Mouse (Mus musculus) left cerebral cortex, postnatal 10 days (tissue): Measurements from ENCODE around the gene Dgkd. TPM values are rescaled to one million over a fixed set of nuclear protein-coding genes. Genes with fewer than 3 reads are reported as not detected.

ENCODE experiments used
- DNase-seq, 2 experiments: peaks; one replicate each; pipeline ENCODE4 v3.0.0; 2021 to 2022; ENCODE audit warnings: low spot score in 2 of 2, mixed read lengths in 1 of 2; ENCODE audit errors: extremely low spot score in 1 of 2
- intact Hi-C: fragments of 180-260 bp; cut with DNase I; formaldehyde crosslinking; loops from one replicate; pipeline ENCODE4 v1.15.1; 2025
- total RNA-seq, 2 experiments: library from RNA; stranded (reverse); gene quantifications; 2 replicates each; pipeline ENCODE4 v1.2.3; 2021

Dgkd gene
- total RNA-seq, 2 experiments from 2014 or later, result 140 to 160 TPM

DNA sequence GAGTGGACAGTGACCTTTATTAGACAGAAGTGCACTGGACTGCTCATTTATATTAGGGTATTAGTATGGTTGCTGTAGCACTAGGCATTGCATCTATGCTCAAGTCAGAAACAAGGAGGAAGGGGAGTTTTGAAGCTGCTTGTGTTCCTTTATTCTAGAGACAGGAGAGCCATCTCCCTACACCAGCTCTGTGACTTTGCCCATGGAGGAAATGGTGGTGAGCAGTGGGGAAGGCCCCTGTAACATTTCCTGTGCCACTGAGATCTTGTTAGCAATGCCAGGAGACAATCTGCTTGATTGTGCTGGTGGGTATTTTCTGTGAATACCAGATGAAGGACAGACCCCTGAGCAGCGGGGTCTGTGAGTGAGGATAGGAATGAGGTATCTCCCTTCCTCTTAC, 23.0 kb downstream of the Dgkd start:
- no peak for DNase-seq
- intact Hi-C loops, result no loop called here

DNA sequence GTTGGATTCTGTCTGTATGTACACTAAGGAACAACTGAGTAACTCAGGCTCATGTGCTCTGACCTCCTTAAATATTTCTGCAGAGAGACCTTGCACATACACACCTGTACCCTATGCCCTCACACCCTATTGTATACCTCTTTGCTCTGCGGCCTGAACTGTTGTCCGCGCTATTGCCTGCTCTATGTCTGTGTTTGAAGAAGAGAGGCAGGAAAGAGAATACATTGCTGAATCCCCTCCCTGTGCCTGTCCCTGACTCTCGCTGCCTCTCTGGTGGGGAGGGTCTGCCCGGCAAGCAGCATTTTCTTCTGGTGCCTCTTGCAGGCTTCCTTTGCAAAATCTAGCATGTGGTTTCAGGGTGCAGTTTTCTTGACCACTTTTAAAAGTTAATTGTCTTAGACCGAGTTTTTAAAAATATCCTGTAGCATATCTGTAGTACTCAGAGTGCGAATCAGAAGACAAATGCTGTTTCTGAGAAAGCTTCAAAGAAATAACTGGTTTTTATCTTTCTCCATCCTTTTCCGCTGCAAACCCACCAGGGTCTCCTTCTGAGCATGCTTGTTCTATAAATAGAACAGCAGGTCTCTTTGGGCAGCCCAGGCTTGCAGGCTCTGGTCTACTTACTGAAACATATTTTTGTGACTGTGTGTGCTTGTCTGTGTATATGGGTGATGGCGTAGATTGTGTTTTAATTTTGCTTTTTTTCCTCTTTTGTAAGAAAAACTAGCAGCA, 24.6 kb downstream of the Dgkd start:
- no peak for DNase-seq
- intact Hi-C loops, result no loop called here

DNA sequence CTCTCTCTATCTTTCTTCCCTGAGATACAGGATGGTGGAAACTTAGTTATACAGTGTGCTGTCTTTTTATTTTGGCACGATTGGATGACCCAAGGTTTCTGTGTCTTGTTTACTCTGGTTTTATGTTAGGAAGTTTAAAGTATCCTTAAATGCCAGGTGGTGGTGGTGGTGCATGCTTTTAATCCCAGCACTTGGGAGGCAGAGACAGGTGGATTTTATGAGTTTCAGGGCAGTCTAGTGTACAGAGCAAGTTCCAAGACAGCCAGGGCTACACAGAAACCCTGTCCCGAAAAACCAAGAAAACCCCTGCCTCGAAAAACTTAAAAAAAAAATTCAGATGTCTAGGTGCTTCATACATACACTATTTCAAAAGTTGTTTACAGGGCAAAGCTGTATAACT, 25.9 kb downstream of the Dgkd start:
- DNase-seq, result no peak
- intact Hi-C loops, result no loop called here

DNA sequence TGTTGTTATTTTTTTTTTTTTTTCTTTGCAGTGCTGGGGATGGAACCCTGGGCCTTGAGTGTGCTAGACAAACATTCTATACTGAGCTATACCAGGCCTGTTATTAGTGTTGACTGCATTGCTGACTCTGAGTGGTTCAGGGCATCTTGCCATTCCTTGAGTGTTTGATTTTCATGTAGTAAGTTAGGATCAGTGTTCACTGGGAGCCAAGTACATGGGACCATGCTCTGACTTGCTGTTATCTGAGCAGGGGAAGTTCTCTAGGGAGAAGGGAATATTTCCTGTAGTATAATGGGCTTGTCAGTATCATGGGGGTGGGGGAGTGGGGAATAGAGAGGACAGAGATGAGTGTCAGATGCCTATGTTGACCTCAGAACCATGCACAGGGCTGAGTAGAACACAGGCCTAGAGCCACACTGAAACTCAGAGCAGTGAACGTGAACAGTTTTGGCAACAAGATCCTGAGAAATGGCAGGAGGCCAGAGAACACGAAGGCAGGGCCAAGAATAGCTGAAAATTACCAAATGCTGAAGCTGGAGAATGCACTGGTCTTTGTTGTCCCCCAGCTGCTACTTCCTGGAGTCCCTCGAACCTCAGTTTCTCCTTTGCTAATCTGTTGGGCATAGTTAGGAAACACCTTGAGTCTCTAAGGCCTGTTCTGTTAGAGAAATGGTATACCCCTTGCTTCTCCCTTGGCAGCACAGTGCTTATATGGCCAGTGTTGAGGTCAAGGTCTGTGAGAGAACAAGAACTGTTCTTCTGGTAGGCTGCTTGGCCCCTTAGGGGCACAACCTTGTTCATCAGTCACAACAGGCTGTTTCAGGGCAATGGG, 26.6 kb downstream of the Dgkd start:
- DNase-seq, result peak; percentile 64 to 71
- intact Hi-C loops, result no loop called here

DNA sequence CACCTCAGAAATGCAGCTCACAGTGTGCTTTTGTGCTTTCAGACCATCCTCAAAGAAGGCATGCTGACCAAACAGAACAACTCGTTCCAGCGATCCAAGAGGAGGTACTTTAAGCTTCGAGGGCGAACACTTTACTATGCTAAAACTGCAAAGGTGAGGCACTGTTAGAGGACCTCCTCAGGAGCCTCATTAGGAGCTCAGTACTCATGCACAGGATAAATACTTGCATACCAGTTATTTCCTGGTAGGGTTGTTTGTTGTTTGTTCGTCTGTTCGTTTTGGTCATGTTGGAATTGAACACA, 27.2 kb downstream of the Dgkd start:
- DNase-seq, result no peak
- intact Hi-C loops, result no loop called here

DNA sequence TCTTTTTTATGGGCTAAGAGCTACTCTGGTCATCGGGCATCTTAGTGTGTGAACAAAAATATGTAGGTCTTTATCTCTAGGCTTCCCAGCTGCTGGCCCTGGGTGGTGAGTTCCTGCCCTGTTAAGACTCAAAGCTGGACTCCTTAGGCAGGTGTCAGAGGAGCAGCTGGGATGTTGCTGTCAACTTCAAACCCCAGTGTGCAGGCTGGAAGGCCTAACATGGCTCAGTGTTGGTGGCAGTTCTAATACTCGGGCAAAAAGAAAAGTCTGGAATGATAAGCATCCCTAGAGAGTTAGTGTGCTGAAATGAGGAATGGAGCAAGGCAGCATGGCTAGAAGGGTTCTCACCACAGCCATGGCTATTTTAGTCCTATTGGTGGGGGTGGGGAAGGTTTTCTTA, 27.8 kb downstream of the Dgkd start:
- intact Hi-C loops, result no loop called here
- no peak for DNase-seq

DNA sequence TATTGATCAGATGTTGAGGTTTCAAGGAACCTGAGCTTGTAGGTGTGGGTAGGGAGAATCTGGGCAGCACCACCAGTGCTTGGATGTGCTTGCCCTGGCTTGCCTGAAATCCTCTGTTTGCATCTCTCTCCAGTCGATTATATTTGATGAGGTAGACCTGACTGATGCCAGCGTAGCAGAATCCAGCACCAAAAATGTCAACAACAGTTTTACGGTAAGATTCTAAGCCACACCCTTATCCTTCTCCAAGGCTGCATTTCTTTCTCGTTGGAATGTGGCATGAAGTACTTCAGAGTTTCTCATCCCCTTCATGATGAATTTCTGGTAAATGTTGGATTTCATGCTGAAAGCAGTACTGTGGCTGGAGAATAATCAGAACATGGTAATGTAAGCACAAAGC, 28.6 kb downstream of the Dgkd start:
- no peak for DNase-seq
- intact Hi-C loops, result no loop called here

DNA sequence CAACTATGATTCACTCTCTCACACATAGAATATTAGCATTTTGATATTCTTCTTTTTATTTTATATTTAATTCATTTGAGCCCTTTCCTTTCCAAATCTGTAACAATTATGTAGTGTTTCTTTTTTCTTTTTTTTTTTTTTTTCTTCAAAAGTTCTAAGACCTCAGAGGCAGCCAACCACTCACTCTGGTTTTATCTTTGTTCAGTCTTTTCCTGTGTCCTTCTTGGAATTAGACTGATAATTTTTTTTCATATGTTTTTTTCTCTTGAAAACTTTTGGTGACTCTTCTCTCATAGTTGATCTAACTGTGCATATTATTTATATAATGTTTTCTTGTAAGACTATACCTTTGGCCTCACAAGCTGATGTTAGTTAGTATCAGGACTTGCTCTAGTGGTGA, 29.5 kb downstream of the Dgkd start:
- intact Hi-C loops, result no loop called here
- DNase-seq, result no peak

DNA sequence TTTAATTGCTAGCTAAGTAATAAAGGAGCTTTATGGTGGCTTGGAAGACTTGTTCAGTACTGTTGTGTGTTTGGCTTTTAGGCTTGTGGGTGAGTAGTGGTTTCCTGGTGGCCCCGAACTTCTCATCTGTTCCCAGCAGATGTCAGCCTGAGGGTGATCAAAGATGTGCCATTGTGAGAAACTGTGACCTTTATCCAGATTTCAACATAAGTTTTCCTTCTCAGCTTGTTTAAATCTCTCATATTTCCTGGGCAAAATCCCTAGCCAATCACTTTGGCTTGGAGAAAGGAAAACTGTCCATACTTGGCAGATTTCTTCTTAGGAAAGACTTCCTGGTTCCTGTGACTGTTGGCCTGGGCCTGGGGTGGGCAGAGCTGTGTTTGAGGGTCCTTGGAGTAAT, 37.9 kb downstream of the Dgkd start:
- DNase-seq, result no peak
- intact Hi-C loops, result no loop called here

DNA sequence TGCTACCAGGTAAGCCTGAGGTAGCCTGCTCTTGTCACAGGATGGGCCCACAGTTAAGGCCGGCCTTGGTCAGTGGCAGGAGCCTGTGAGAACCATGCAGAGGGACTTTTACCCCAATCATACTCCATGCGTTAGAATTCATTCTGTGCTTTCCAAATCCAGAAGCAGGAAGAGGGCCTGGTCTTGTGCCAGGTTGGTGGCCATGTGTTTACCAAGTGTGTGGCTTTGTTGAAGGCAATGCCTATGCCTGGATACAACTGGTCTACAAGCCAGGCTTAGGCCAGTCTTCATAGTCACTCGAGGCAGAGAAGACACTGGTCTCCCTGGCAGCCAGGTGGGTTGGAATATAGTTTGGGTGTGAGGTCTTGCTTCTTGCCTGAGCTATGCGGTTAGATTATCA, 38.5 kb downstream of the Dgkd start:
- DNase-seq, result no peak
- intact Hi-C loops, result no loop called here

DNA sequence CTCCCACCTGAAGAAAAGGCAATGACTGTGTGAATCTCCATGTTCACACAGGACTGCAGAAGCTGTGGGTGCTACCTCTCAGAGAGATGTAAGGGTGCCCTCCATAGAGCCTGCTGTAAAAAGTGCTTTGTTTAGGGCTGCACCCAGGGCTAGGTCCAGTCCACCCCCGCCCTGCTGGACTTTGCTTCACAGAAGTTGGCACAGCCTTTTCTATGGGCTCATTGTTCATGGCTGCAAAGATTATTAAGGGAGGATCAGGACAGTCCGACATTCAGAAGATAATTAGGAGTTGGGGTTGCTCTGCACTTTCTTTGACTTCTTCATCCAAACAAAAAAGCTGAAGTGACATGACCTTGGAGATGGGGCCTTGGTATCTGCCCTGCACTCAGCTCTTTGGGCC, 39.4 kb downstream of the Dgkd start:
- intact Hi-C loops, result no loop called here
- DNase-seq, result no peak

DNA sequence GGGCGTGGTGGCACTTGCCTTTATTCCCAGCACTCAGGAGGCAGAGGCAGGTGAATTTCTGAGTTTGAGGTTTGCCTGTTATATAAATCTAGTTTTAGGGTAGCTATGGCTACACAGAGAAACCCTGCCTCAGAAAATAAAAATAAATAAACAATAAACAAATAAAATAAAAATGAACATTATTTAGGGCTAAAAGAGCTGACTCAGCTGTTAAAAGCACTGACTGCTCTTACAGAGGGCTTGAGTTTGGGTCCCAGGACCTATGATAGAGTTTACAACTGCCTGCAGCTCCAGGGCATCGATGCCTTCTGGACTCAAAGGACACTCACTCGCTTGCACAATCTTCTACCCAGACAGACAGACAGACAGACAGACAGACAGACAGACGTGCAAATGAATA, 40.3 kb downstream of the Dgkd start:
- intact Hi-C loops, result no loop called here
- DNase-seq, result no peak

DNA sequence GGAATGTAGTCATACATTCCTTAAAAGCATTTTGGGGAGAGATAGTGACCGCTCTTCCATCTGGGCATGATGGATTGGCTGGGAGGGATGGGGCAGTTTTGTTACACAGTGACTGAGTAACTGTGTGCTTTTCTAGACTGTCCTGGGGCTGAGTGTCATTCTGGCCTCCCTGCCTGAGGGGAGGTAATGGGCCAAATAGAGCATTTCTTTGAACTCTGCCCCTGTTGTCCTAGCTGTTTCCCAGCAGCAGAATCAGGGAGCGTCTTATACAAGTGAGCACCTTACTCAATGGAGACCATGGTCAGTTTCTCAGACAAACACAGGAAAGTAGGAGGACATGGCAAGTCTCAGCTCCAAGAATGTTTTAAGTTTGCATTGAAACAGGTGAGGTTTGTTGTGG, 43.8 kb downstream of the Dgkd start:
- intact Hi-C loops, result no loop called here
- no peak for DNase-seq

DNA sequence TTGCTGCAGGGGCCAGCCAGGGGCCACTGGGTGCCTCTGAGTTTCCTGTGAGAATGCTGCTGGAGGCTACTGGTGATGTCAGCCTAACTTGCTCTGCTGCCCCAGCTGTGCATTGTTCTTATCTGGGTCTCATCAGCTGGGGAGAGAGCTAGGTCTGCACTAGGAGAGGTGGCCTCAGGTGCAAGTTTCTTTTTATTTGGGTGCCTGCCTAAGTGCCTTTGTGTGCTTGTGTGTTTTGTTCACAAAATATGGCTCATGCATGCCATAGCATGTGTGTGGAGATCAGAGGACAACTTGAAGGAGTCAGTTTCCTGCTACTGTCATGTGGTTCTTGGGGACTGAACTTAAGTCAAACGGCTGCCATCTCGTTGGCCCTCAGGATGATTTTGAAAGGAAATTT, 46.6 kb downstream of the Dgkd start:
- intact Hi-C loops, result no loop called here

DNA sequence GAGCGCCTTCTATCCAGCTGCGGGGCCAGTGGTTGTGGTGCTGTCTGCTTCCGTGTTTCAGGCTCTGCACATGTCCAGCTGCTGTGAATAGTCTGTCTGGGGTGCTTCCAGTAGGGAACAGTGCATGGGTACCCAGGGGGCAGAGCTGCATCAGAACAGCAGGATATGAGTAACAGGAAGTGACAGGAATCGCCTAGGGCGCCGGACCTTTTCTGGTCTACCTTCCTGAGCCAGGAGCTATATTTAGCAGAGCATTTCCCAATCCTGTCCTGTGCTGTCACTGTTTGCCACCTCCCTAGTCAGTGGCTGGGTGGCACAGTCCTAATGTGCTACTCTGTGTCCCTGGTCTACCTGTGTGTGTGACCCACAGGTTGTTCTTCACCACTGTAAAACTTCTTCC, 47.9 kb downstream of the Dgkd start:
- intact Hi-C loops, result no loop called here
- DNase-seq, result peak in 1 of 2 experiments; percentile 49

More for the DNA sequence above, 46.6 kb downstream of the Dgkd start:
- no peak for DNase-seq

DNA sequence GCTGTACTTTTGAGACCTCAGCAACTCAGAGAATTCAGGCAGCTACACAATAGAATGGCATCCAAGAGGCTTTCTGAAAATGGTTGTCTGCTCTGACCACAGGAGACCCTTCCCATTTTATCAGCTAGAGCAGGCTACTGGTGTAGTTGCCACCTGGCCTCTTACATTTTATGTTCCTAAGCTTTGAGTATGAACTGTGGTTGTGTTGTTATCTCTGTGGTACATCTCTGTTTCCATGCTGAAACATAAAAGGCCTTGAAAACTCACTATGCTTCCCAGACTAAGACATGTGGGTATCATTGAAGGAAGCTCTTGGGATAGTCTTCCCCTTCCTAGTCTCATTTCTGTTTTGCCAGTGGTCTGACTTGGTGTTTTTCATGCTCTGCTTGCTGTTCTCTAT, 49.1 kb downstream of the Dgkd start:
- intact Hi-C loops, result no loop called here
- DNase-seq, result no peak

DNA sequence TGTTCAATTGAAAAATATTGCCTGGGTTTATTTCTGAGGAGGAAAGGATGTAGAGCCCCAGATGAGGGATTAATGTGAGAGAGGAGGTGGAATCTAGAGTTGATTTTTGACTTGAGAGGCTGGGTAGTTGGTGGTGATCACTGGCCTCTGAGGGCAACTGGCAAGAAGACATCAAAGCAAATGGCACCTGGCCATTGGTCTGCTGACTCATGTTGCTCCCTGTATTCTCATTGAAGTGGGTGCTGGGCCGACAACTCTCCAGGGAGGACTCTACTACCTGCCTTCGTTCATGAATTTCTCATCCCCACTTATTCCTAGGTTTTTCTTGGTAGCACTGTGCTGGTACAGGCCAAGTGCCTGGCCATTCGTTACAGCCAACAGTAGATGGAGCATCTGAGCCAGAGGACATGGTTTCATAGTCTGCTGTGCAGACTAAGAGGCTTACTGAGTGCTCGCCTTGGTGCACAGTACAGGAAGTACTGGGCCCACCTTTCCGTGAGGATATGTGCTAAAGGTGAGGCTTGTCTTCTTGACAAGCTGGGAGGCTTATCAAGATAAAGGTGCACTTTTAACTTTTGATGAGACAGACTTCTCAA, 53.4 kb downstream of the Dgkd start:
- no peak for DNase-seq
- intact Hi-C loops, result no loop called here

DNA sequence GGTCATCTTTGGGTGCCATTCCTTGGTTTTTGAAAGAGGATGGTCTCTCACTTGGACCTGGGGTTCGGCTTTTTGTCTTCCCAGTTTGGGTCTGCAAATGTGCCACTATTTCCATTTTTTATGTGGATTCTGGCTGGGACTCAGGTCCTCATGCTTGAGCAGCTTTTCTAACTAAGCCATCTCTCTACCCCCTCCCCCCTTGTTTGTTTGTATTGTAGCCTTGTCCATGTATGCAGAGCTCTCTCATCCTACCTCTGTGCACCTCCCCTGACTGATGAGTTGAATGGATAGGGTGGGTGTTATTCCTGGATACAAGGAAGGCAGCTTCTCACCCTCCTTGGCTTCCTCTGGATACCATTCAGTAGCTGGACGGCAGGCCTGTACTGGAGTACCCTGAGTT, 54.9 kb downstream of the Dgkd start:
- intact Hi-C loops, result no loop called here
- no peak for DNase-seq

DNA sequence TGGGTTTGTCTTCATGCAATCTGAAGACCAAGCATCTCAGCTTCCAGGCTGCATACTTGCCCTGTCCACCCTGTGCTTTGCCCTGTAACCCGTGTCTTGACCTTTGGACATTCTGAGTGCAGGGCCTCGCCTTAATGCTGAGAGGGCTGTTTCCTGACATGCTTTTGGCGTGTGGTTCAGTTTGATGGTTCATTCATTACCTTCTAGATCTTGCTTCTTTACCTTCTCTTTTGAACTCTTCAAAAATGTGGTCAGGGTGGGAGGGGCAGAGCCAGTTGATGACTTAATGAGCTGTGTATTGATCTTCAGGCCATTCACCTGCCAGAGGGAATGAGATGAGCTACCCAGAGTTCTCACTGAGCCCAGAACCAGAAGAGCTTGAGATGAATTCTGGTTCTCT, 55.6 kb downstream of the Dgkd start:
- intact Hi-C loops, result no loop called here
- no peak for DNase-seq

DNA sequence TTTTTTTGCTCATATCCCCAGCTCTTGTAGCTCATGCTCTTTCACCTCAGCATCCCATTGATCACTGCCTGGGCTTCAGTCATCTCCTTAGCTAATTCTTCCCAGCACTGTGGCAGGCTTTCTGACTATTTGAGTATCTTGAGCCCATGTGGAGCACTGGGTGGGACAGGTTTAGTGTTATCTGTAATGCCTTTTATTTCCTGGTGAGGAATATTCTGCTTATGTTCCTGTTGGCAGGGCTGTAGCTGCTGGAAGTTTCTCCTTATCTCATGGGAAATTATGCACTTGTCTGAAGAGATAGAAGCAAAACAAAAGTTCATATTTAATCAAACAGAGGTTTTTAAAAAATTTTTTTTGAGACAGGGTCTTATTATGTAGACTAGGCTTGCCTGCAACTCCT, 56.5 kb downstream of the Dgkd start:
- no peak for DNase-seq
- intact Hi-C loops, result no loop called here
